Mouse (Mus musculus) mouse trophoblast stem cell (cell line): ENCODE measurements around the gene Bmp5.

Experiments
- in situ Hi-C, 2 experiments: fragments of 300-500 bp; cut with MseI, MboI; formaldehyde crosslinking; loops; 2 replicates in 1 of 2; 3 replicates in 1 of 2; pipeline ENCODE4 v1.15.1; 2025

Bmp5 gene

GRCm38 (mm10) chr9:75839450-75839849 lies 64.3 kb downstream of the Bmp5 start:
- in situ Hi-C loops: no loop called here

DNA sequence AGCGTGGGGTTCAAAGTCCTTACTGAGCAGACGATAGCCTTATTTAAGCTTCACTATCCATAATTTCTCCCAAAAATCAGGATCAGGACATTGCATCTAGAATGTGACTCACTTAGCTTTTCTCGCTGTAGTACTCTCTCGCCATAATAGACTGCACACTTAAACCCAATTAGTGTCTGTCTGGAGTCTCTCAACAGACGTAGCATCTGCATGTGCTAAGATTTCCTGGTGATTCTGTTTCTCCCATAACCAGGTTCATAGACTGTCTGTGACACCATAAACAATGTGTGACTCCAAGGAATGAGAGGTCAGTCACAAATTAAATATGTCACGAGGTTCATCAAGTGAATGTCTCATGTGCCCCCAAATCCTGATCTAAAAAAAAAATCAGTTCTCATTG lies 65.7 kb downstream of the Bmp5 start:
- in situ Hi-C loops: no loop called here

- in situ Hi-C loops: no loop called here
Measured at GRCm38 (mm10) chr9:75846010-75846409, 70.8 kb downstream of the Bmp5 start.

- in situ Hi-C loops: no loop called here
Measured at GRCm38 (mm10) chr9:75850670-75851228, 75.6 kb downstream of the Bmp5 start.

DNA sequence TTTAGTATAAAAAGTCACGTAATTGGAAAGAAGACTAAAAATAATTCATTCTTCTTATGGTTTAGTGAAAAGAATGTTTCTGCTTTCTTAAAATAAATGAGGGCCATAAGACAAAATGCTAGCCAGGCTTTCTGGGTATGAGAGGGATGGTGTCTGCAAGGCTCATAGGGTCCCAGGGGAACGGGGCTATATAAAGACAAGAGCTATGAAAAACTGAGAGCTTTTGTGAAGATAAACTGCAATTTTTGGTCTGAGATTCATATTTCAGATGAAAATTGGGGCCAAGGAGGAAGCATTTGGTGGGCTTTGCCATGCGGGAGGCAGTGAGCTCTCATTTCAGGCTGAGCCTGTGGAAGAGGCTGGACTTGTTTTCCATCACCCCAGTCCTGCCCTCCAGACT lies 83.0 kb downstream of the Bmp5 start:
- in situ Hi-C loops: no loop called here

DNA sequence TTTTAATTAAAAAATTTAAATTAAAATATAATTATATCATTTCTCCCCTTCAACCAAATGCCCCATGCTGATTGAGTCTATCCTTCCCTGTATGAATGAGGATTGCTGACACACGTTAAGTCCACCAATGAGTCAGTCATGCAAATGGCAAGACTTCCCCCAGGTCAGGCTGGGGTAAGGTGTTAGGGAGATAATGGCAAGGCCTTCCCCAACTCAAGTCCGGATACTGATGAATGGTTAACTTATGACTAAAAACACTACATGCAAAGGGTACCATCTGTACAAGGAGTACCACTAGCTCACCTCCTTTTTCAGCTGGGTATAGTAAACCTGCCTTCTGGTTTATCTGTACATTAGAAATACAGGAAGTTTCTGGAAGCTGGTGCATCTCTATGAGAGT lies 83.8 kb downstream of the Bmp5 start:
- in situ Hi-C loops: no loop called here

- in situ Hi-C loops: no loop called here
Measured at GRCm38 (mm10) chr9:75870332-75871177, 95.4 kb downstream of the Bmp5 start.

- in situ Hi-C loops: no loop called here
Measured at GRCm38 (mm10) chr9:75876333-75876732, 101.2 kb downstream of the Bmp5 start.

GRCm38 (mm10) chr9:75883481-75884190 lies 108.5 kb downstream of the Bmp5 start:
- in situ Hi-C loops: no loop called here

DNA sequence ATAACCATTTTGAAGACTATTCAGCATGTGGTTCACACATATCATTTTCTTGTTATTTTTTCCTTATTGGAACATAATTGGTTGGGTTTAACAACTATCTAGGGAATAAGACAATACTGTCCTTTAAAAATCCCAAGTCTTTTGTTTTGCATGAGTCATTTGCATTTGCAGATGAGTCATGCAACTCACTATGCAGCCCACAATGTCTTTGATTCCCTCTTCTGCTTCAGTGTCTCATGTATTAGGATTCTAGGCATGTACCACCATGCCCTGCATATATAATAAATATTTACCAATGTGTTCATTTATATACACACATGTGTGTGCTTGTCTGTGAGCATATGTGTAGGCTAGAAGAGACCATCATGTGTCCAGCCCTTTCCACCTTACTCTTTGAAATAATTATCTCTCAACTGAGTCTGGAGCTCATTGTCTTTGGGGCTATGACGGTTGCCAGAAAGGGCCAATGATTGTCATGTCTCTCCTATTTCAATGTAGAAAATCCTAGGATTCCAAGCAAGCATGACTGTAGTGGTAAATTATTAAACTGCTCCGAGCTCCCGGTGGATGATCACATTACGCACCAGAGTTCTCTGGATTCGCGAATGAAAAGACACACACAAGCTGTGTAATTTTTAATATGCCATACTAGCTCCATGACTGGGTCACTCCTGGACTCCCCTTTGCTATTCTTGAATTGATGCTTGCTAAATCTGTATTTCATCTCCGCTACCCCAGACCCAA lies 111.8 kb downstream of the Bmp5 start:
- in situ Hi-C loops: no loop called here

DNA sequence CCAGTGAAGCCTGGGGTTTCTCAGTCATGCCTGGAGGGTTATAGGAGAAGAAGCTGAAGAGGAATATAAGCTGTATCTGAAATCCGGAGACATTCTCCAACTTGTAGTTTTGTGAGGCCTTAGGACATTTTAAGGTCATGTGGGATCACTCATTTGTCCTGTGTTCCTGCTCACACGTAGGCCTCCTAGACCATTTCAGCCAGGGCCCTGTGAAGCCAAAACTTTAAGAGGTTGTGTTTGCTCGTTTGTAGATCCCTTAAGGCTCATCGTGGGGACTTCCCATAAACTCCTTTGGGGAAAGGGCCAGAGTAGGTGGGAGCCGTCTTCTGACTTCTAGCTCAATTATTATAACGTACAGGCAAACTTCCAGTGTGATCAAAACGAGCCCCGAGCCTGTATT lies 121.8 kb downstream of the Bmp5 start:
- in situ Hi-C loops: no loop called here

GRCm38 (mm10) chr9:75898022-75898421 lies 122.9 kb downstream of the Bmp5 start:
- in situ Hi-C loops: no loop called here

GRCm38 (mm10) chr9:75901219-75901618 lies 126.1 kb downstream of the Bmp5 start:
- in situ Hi-C loops: no loop called here

GRCm38 (mm10) chr9:75905497-75905896 lies 130.3 kb downstream of the Bmp5 start:
- in situ Hi-C loops: no loop called here

GRCm38 (mm10) chr9:75910112-75910799 lies 135.1 kb downstream of the Bmp5 start:
- in situ Hi-C loops: no loop called here

DNA sequence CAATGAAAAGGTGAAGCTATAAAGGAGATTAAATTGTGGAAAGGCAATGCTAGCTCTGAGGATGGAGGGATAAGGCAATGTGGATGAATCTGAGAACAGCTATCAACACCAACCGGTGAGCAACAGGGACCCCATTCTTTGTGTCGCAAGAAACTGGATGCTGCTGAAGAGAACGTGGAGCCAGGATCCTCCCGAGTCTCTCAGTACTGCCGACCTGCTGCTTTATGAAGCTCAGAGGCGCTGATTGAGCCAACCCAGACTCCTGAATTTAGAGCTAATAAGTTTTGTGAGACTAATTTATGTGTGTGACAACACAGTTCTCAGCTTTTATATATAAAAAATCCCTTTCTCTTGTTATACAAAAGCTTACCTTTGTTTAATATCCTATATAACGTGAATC lies 136.4 kb downstream of the Bmp5 start:
- in situ Hi-C loops: no loop called here

GRCm38 (mm10) chr9:75916027-75916426 lies 140.9 kb downstream of the Bmp5 start:
- in situ Hi-C loops: no loop called here

DNA sequence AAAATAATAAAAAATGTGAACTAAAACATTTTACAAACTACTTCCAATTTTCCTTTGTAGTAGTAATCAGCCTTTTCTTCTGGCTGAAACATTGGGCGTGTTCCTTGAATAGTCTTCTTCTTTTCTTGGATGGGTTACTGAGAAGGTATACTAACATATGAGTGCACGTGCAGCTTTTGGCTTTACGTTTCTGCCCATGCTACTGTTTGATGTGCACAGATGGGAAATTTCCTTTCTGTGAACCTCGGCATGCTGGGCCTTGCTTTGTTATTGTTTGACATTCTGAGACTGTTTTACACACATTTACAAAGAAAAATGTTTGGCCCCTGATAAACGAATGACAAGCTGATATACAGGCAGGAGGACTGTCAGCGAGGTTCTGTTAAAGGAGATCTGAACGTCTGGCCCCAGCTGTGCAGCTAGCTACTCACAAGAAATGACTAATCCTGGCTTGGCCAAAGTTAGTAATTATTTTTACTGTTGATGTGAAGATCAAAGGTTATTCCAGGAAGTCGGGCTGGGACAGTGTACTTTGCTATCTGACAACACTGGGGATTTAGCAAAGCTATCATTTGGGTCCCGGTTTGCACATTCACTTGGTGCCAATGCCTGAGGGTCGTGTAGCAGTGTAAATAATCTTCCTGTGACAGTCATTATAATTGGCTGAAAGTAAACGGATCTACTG lies 152.2 kb downstream of the Bmp5 start:
- in situ Hi-C loops: no loop called here

GRCm38 (mm10) chr9:75928068-75928467 lies 152.9 kb downstream of the Bmp5 start:
- in situ Hi-C loops: no loop called here

GRCm38 (mm10) chr9:75944663-75945062 lies 169.5 kb downstream of the Bmp5 start:
- in situ Hi-C loops: no loop called here
